Mouse (Mus musculus) thymus, postnatal 14 days (tissue): ENCODE results near the gene Ccr2.
"Not testable (repeated sequence)": the region's sequence is repeated elsewhere in the genome, so short reads cannot be mapped to it uniquely, and the experiment has no call there.

Experiments
- DNase-seq: peaks from one replicate; pipeline ENCODE4 v3.0.0; 2021

Ccr2 gene

GRCm38 (mm10) chr9:124101723-124102122, at the start of gene Ccr2:
Ccr2 (plus strand) TSS chr9:124101950.
- DNase-seq, result no peak

GRCm38 (mm10) chr9:124053532-124053931, 48.2 kb upstream of the Ccr2 start:
- DNase-seq, result no peak

GRCm38 (mm10) chr9:124056158-124056709, 45.5 kb upstream of the Ccr2 start:
- no peak for DNase-seq

GRCm38 (mm10) chr9:124059660-124060352, 41.9 kb upstream of the Ccr2 start:
- no peak for DNase-seq

GRCm38 (mm10) chr9:124061474-124062432, 40.0 kb upstream of the Ccr2 start:
- not testable (repeated sequence) for DNase-seq

- no peak for DNase-seq
Measured at GRCm38 (mm10) chr9:124066572-124067103, 35.1 kb upstream of the Ccr2 start.

- DNase-seq, result no peak
Measured at GRCm38 (mm10) chr9:124068098-124069058, 33.4 kb upstream of the Ccr2 start.

- no peak for DNase-seq
Measured at GRCm38 (mm10) chr9:124071506-124071905, 30.2 kb upstream of the Ccr2 start.

- DNase-seq, result no peak
Measured at GRCm38 (mm10) chr9:124079803-124080202, 21.9 kb upstream of the Ccr2 start.

GRCm38 (mm10) chr9:124080471-124080870, 21.3 kb upstream of the Ccr2 start:
- DNase-seq, result not testable (repeated sequence)

- DNase-seq, result no peak
Measured at GRCm38 (mm10) chr9:124090441-124090840, 11.3 kb upstream of the Ccr2 start.

- DNase-seq, result no peak
Measured at GRCm38 (mm10) chr9:124099127-124099526, 2.6 kb upstream of the Ccr2 start.

- DNase-seq, result peak; percentile 24
Measured at GRCm38 (mm10) chr9:124100357-124100756, 1.4 kb upstream of the Ccr2 start.

- DNase-seq, result no peak
Measured at GRCm38 (mm10) chr9:124103199-124103598, 1.4 kb downstream of the Ccr2 start.

- no peak for DNase-seq
Measured at GRCm38 (mm10) chr9:124105196-124105595, 3.4 kb downstream of the Ccr2 start.

GRCm38 (mm10) chr9:124107232-124107631, 5.5 kb downstream of the Ccr2 start:
- no peak for DNase-seq

- DNase-seq, result no peak
Measured at GRCm38 (mm10) chr9:124108356-124109127, 6.8 kb downstream of the Ccr2 start.

- DNase-seq, result no peak
Measured at GRCm38 (mm10) chr9:124111997-124112396, 10.2 kb downstream of the Ccr2 start.

- DNase-seq, result no peak
Measured at GRCm38 (mm10) chr9:124112591-124113239, 11.0 kb downstream of the Ccr2 start.

GRCm38 (mm10) chr9:124113777-124114176, 12.0 kb downstream of the Ccr2 start:
- no peak for DNase-seq

GRCm38 (mm10) chr9:124118489-124118888, 16.7 kb downstream of the Ccr2 start:
- DNase-seq, result peak; percentile 76
